Mouse (Mus musculus): ENCODE measurements at regions not wholly inside any gene's neighbourhood (a gene's known extent, or its start where the extent isn't known, plus 50 kb on each side); places are given as distances from the start of the nearest gene placed in this dataset.

DNA sequence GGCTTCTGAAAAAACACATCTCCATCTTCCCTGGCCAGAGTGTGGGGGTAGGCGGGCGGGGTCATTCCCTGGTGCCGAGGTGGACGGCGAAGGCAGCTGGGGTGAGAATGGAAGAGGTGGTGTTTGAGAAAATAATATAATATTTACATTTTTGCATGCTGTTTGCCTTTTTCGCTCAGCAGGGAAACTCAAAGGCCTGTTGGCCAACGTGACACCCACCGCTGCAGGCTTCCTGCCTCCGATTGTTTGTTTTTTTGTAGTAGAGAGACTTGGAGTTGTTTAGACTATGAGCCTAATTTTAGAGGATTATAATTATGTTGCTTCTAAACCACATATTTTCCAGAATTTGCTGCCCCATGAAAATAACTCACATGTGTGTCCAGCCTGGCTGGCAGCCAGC is 147.2 kb upstream of the Irx3 start:
- ATAC-seq (ENCODE audit: low FRiP score) = no peak
- H3K27ac ChIP-seq = no peak overlapping the region
- no peak overlapping the region for H3K4me2 ChIP-seq
- H3K4me3 ChIP-seq (replicated peaks) = no peak overlapping the region
- H3K36me3 ChIP-seq (replicated peaks) = no peaks in the 10 kb centered on the region
- WGBS = 73% methylated on average over 9 of the region's 9 CpGs
- H3K9ac ChIP-seq = no peak overlapping the region
- H3K4me1 ChIP-seq = no peaks in the 10 kb centered on the region
- peaks cover 18% of the 10 kb centered on the region for H3K27me3 ChIP-seq
- H3K9me3 ChIP-seq = no peaks in the 10 kb centered on the region

DNA sequence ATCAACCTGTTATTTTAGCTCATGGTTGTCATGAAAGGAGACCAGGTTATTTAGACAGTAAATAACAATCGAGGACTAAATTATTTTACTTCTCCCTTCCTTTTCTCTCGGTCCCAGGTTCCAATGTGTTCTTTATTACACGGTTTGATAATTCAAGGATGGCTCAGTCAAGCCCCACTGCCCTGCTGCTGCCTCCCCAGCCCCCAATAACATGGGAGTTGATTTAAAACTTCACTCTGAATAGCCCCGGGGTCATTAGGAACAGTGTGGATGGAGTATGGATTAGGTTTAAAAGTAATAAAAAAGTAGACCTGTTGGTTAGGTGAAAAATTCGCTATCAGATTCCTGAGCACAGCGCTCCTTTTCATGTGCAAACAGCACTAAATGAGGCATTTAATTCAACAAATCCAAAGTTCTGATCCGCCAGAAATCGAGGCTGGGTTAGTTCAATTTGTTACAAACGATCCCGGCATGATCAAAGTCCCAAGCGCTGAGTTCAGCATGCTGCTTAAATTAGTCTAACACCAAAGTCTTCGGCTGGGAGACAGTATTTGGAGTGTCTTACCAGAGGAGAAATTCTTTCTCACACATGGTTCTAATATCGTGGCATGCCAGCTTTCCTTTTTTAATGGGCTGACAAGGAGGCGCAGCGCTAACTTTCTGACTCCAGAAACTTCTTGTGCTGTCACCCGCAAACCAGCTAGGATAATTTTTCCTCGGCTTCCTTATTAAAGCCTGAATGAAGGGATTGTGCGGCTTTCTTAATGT is 146.5 kb upstream of the Irx3 start:
- Histone ChIP-seq H3K27me3 (peaks cover 23% of the 10 kb centered on the region), H3K4me1 (no peaks in the 10 kb centered on the region), H3K9ac (no peak overlapping the region), H3K36me3 (replicated peaks) (no peaks in the 10 kb centered on the region), H3K4me2 (no peak overlapping the region), H3K4me3 (replicated peaks) (no peak overlapping the region), H3K9me3 (no peaks in the 10 kb centered on the region), H3K27ac (no peak overlapping the region)
- WGBS = 58% methylated on average over 18 of the region's 18 CpGs
- no peak for ATAC-seq (ENCODE audit: low FRiP score)

DNA sequence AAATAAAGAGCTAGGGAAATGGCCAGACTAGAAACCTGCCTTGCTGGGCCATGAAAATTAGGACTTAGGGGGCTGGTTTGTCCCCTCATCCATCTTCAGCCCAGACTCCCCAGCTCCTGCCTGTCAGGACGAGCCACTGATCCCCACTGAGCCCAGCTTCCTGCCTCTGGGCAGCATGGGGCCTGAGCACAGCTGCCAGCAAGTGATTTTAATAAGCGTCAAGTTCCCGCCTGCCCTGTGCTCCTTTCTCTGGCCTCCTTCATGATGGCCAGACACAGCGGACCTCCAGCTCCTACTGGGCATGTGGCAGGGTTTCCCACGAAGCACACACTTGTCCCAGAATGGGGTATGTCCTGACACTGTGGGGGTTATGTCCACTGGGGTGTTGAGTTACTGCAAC is 139.1 kb upstream of the Irx3 start:
- no peaks in the 10 kb centered on the region for H3K9me3 ChIP-seq
- WGBS = 28% methylated on average over 5 of the region's 5 CpGs
- no peak for ATAC-seq (ENCODE audit: low FRiP score)

DNA sequence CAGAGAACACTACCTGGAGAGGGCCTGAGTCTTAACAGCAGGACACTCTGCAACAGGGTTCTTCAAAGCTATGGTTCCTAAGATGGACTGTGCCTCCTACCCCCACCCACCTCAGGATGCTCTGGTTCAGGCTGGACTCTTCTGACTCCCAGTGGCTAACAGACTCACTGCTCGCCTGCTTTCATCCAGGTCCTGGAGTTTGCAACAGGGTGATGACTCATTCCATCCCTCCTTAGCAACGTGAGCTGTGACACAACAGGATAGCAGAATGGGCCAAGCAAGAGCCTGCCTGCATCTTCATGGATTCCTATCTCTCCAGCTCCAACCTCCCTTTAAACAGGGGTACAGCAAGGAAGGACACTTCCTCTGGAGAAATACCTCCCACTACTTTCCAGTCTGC is 135.4 kb upstream of the Irx3 start:
- Histone ChIP-seq H3K27me3 (peaks cover 19% of the 10 kb centered on the region; the same call in 1 of the 2 replicates), H3K9ac (no peak overlapping the region), H3K27ac (no peak overlapping the region), H3K4me3 (replicated peaks) (no peak overlapping the region), H3K9me3 (no peaks in the 10 kb centered on the region), H3K36me3 (replicated peaks) (no peaks in the 10 kb centered on the region), H3K4me1 (no peaks in the 10 kb centered on the region), H3K4me2 (no peak overlapping the region)
- ATAC-seq (ENCODE audit: low FRiP score) = no peak
- WGBS = 63% methylated on average over 2 of the region's 2 CpGs

More for the DNA sequence above, 139.1 kb upstream of the Irx3 start:
- Histone ChIP-seq H3K27ac (no peak overlapping the region), H3K27me3 (peaks cover 37% of the 10 kb centered on the region), H3K4me1 (no peaks in the 10 kb centered on the region), H3K4me2 (no peak overlapping the region), H3K9ac (no peak overlapping the region), H3K4me3 (replicated peaks) (no peak overlapping the region), H3K36me3 (replicated peaks) (no peaks in the 10 kb centered on the region)

DNA sequence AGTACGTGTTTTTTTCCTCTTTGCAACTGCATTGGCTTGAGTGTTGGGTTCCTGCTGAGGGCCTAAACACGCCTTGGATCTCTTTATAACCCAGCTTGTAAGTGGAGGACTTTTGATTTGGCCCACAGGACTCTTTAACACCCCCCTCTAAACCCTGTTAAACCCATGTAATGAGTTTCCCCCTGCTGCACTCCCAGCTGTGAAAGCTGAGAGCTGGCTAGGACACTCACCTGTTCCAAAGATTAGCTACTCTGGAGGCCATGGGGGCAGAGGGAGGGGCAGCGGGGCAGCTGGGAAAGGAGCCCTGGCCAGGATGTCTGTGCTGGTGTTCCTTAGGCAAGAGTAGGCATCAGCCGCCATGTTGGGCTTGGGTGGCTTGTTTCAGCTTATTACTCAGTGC is 128.7 kb upstream of the Irx3 start:
- H3K36me3 ChIP-seq (replicated peaks) = no peaks in the 10 kb centered on the region
- H3K27ac ChIP-seq = no peak overlapping the region
- H3K4me1 ChIP-seq = no peaks in the 10 kb centered on the region
- 0 out of 2 replicates have a peak, but pooled peaks cover 12% of the 10 kb centered on the region for H3K27me3 ChIP-seq
- no peak overlapping the region for H3K4me2 ChIP-seq
- H3K9me3 ChIP-seq = no peaks in the 10 kb centered on the region
- 74% methylated on average over 4 of the region's 4 CpGs for WGBS
- H3K4me3 ChIP-seq (replicated peaks) = no peak overlapping the region
- H3K9ac ChIP-seq = no peak overlapping the region
- ATAC-seq (ENCODE audit: low FRiP score) = no peak

DNA sequence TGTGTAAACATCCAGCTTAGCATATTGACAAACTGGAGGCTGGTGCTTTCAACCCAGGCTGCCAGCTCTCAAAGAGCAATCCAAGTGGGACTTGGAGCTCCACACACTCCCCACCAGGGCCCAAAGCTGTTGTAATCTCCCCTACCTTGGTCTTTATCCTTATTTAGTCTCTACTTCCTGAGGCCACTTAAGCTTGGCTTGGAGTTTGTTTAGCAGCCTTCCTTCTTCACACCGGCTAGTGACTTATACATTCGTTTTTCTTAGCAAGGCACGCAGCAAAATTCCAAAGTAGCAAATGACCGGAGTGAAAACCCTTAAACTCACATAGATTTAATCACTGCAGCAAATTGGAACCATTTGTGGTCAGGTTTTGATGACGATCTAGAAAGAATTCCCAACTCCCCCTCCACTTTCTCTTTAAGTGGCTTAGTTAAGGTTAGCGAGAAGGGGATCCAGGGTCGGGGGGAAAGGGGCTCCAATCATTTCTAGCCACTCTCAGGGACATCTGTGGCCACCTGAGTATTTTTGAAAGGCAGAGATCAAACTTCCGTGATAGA is 124.2 kb upstream of the Irx3 start:
- Histone ChIP-seq H3K4me1 (no peaks in the 10 kb centered on the region), H3K27ac (no peak overlapping the region), H3K4me2 (no peak overlapping the region), H3K36me3 (replicated peaks) (no peaks in the 10 kb centered on the region), H3K9ac (no peak overlapping the region), H3K4me3 (replicated peaks) (no peak overlapping the region), H3K27me3 (peaks cover 27% of the 10 kb centered on the region; the same call in 1 of the 2 replicates), H3K9me3 (no peaks in the 10 kb centered on the region)
- 84% methylated on average over 8 of the region's 8 CpGs for WGBS
- ATAC-seq (ENCODE audit: low FRiP score) = no peak

DNA sequence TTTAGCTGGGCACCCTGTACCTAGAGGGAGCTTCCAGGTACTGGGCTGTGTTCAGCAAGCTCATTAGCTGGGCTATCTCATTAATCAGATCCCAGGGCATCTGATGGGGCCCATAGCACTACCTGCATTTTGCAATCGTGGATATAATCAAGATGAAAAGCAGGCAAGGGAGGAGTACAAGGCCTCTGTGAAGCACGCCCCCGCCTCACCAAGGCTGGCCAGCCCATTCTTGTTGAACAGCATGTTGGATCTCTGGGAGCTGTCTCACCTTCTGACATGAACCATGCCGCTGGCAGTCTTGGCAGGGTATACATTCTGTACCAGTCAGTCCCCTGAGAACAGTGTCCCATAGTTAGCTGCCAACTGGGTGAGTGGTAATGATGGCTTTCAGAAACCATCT is 122.3 kb upstream of the Irx3 start:
- no peaks in the 10 kb centered on the region for H3K9me3 ChIP-seq

DNA sequence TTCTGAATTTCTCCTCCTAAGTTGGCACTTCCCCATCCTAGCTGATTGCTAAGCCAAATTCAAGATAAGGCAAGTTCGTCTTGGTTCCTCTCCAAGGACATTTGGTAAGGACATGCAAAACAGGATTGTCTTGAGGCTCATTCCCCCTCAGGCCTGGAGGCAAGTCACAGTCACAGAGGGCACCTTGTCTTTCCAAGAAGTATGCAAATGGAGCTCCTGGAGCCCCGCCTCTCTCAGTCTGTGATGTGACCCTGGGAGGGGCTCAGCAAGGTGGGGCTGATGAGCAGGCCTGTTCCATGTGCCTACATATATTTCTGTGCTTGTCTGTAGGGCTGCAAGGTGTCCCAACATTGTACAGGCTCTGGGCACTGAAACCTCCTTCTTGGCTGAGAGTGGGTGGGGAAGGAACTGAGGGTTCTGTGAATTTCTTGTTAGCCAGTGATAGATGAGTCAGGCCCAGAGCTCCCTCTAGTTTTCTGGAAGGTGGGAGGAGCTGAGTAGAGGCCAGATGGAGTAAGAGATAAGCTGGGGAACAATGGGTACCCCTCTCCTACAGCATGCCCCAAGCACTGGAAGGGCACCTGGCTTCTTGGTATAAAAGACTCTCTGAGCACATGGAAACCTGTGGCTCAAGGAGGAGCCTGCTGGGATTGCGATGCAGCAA is 120.5 kb upstream of the Irx3 start:
- H3K27ac ChIP-seq = no peak overlapping the region
- H3K4me3 ChIP-seq (replicated peaks) = no peak overlapping the region
- H3K9me3 ChIP-seq = no peaks in the 10 kb centered on the region
- 71% methylated on average over 3 of the region's 3 CpGs for WGBS
- no peaks in the 10 kb centered on the region for H3K4me1 ChIP-seq
- no peak for ATAC-seq (ENCODE audit: low FRiP score)
- no peak overlapping the region for H3K4me2 ChIP-seq
- H3K9ac ChIP-seq = no peak overlapping the region
- H3K27me3 ChIP-seq = peaks cover 19% of the 10 kb centered on the region; the same call in 1 of the 2 replicates
- no peaks in the 10 kb centered on the region for H3K36me3 ChIP-seq (replicated peaks)

More for the DNA sequence above, 122.3 kb upstream of the Irx3 start:
- Histone ChIP-seq H3K4me2 (no peak overlapping the region), H3K27ac (no peak overlapping the region), H3K27me3 (peaks cover 28% of the 10 kb centered on the region; the same call in 1 of the 2 replicates), H3K36me3 (replicated peaks) (no peaks in the 10 kb centered on the region), H3K4me1 (no peaks in the 10 kb centered on the region), H3K9ac (no peak overlapping the region), H3K4me3 (replicated peaks) (no peak overlapping the region)
- ATAC-seq (ENCODE audit: low FRiP score) = no peak
- 93% methylated on average over 4 of the region's 4 CpGs for WGBS

DNA sequence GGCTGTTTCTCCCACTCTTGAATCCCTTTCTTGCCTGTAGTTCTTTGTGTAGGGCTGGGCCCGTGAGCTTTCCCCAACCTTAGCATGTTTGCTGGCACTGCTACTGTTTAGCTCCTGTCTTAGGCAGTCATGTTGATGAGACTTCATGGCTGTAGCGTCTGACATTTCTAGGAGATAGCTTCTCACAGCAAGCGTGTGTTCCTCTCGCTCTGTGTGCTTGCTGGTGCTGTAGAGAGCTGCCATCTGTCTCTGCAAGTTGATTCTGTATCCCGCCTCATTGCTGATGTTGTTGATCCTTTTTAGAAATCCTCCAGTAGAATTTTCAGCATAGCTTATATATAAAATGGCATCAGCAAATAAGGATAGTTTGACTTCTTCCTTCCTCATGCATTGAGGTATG is 116.0 kb upstream of the Irx3 start:
- Histone ChIP-seq H3K4me2 (no peak overlapping the region), H3K4me3 (replicated peaks) (no peak overlapping the region), H3K4me1 (no peaks in the 10 kb centered on the region), H3K9ac (no peak overlapping the region), H3K27ac (no peak overlapping the region), H3K36me3 (replicated peaks) (no peaks in the 10 kb centered on the region), H3K27me3 (peaks cover 35% of the 10 kb centered on the region), H3K9me3 (no peaks in the 10 kb centered on the region)
- 86% methylated on average over 5 of the region's 5 CpGs for WGBS
- no peak for ATAC-seq (ENCODE audit: low FRiP score)

DNA sequence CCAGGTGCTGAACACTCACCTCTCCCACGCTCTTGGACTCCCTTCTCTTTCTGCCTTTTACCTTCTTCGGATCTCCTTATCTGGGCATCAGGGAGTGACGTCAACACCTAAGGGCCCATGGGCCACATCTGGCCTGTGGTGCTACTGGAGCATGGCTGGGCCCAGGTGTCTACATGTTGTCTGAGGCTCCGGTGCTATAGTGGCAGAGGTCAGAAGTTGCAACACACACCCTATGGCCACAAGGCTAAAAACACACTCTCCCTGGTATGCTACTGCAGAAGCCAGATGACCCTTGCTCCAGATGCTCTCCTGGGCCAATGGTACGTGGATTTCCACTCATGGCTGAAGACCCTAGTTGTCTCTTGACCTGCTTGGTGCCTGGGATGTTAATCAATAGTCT is 112.1 kb upstream of the Irx3 start:
- ATAC-seq (ENCODE audit: low FRiP score) = no peak
- no peak overlapping the region for H3K4me3 ChIP-seq (replicated peaks)
- no peaks in the 10 kb centered on the region for H3K9me3 ChIP-seq
- H3K9ac ChIP-seq = no peak overlapping the region
- no peaks in the 10 kb centered on the region for H3K36me3 ChIP-seq (replicated peaks)
- H3K27me3 ChIP-seq = peaks cover 27% of the 10 kb centered on the region; the same call in 1 of the 2 replicates
- no peak overlapping the region for H3K27ac ChIP-seq
- 85% methylated on average over 5 of the region's 5 CpGs for WGBS
- no peaks in the 10 kb centered on the region for H3K4me1 ChIP-seq
- no peak overlapping the region for H3K4me2 ChIP-seq

DNA sequence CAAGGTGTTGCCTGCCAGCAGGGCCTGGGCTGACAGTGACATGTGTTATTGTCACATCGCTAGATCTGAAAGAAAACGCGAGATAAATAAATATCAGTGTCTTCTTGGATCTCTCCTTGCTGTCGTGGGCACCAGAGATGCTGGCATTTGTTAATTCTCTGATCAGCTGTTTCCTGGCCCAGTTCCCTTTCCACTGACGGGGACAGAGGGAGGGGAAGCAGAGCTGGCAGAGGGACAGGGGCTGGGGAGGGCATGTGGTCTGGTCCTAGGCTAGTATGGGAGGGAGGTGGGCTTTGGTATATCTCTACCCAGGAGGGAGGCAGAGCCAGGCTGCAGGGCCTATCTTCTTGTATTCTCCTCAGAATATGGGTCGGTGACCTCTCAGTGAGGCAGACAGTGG is 111.3 kb upstream of the Irx3 start:
- no peaks in the 10 kb centered on the region for H3K36me3 ChIP-seq (replicated peaks)
- no peak overlapping the region for H3K4me3 ChIP-seq (replicated peaks)
- no peak overlapping the region for H3K9ac ChIP-seq
- no peaks in the 10 kb centered on the region for H3K9me3 ChIP-seq
- H3K27me3 ChIP-seq = peaks cover 34% of the 10 kb centered on the region
- no peak overlapping the region for H3K4me2 ChIP-seq
- no peaks in the 10 kb centered on the region for H3K4me1 ChIP-seq
- 82% methylated on average over 6 of the region's 6 CpGs for WGBS
- H3K27ac ChIP-seq = no peak overlapping the region
- no peak for ATAC-seq (ENCODE audit: low FRiP score)

DNA sequence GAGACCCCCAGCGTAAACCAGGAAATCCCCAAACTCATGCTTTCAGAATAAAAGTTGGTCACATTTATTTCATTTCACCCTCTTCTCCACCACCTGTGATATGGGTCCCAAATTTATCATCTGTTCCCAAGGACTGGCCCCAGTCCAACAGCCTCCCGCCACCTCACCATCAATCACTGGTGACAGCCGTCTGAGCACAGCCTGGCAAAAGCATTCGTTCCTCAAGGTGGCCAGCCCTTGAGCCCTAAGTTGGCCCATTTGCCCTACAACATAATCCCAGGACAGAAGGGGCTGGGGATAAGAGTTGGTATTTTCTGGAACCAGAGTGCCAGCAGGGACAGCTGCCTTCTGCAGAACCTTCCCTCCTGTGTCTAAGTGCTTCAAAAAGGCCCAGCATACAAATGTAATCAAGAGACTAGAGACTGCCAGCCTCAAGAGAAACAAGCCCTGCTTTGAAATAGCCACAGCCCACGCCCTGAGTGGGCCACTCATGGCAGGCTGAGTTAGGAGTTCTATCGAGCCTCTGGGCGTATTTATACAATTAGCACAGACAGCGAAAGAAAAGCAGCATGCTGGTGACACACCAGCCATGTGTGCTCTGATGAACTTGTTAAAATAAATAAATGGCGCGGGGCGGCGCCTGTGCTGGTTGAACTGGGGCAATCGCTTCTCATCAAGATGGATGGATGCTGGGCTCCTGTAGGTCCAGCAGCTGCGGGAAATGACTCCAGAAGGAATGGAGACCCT is 107.9 kb upstream of the Irx3 start:
- Histone ChIP-seq H3K4me3 (replicated peaks) (no peak overlapping the region), H3K4me1 (no peaks in the 10 kb centered on the region), H3K4me2 (no peak overlapping the region), H3K27ac (no peak overlapping the region), H3K27me3 (peaks cover 31% of the 10 kb centered on the region), H3K9ac (no peak overlapping the region), H3K9me3 (no peaks in the 10 kb centered on the region), H3K36me3 (replicated peaks) (no peaks in the 10 kb centered on the region)
- no peak for ATAC-seq (ENCODE audit: low FRiP score)
- 81% methylated on average over 14 of the region's 14 CpGs for WGBS
